In the genomic region with DNA sequence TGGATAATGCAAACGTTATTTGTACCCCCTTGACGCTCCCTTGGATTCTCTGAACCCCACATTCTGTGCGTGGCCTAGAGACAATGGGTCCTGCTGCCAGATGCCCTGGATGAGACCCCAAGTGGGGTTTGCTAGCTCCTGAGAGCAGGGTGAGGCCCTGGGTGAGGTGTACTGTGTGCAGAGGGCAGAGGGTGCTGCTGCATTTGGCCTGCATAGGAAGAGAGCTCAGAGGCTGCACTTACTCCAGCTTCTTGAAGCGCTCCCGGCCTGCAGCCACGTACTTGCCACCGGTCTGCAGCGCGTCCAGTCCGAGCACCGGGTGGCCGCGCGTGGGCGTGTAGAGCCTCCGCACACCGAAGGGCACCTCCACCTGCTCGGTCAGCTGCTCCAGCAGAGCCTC, we compare ENCODE assay signal across 20 mouse cellular contexts. TPM values are rescaled to one million over a fixed set of nuclear protein-coding genes. Genes with fewer than 3 reads are reported as not detected.
DNase-seq lines count a peak whose midpoint lies in the region; ATAC-seq and TF ChIP-seq lines count a peak whose summit lies in the region.
"Had no signal": no experiment of that assay in that cellular context is flagged by ENCODE, and none has a peak within 500 bp of the region (broad histone marks: within the 10 kb centered on the region; RNA-seq: fewer than 3 reads in every experiment).

No protein-coding gene starts in this region.

- H3K27me3 ChIP-seq in hindbrain, embryonic 10.5 days (ENCODE audit: insufficient read depth, poor library complexity, severe bottlenecking): no peaks in the 10 kb centered on the region
- no peaks in the 10 kb centered on the region for H3K27me3 ChIP-seq in hindbrain, embryonic 14.5 days (ENCODE audit: control insufficient read depth, insufficient read depth, low read length)
- H3K27me3 ChIP-seq in liver, embryonic 11.5 days (replicated peaks; ENCODE audit: control insufficient read depth, insufficient read depth, low read length): no peaks in the 10 kb centered on the region
- H3K27me3 ChIP-seq in G1E (ENCODE audit: insufficient read depth, low read length): no peaks in the 10 kb centered on the region
- H3K27me3 ChIP-seq in limb, embryonic 14.5 days (ENCODE audit: control insufficient read depth, insufficient read depth, low read length): no peaks in the 10 kb centered on the region
- H3K27me3 ChIP-seq: stomach, embryonic 15.5 days had no signal

- H3K27ac ChIP-seq in hindbrain, embryonic 10.5 days: no peak overlapping the region
- no peak overlapping the region for H3K27ac ChIP-seq in hindbrain, embryonic 14.5 days
- H3K27ac ChIP-seq in liver, embryonic 11.5 days (ENCODE audit: low read depth, low read length): no peak overlapping the region
- no peak overlapping the region for H3K27ac ChIP-seq in limb, embryonic 14.5 days (replicated peaks; ENCODE audit: low read depth, low read length)
- H3K27ac ChIP-seq: liver, embryonic 12.5 days; stomach, embryonic 15.5 days had no signal

- DNase-seq in hindbrain, embryonic 10.5 days (ENCODE audit: low spot score): no peak
- DNase-seq in hindbrain, embryonic 14.5 days (ENCODE audit: low spot score): no peak
- DNase-seq in liver, embryonic 11.5 days (ENCODE audit: low spot score): no peak
- no peak for DNase-seq in liver
- no peak for DNase-seq in G1E (ENCODE audit: low spot score)
- DNase-seq in limb, embryonic 14.5 days (ENCODE audit: low spot score): no peak
- DNase-seq in cerebellum, postnatal 4 days (ENCODE audit: low spot score in 2 of 2): no peak
- DNase-seq: cerebellum, adult 8-10 months; embryo, embryonic 11 days; heart, postnatal 36 days; thymus, postnatal 25 days had no signal

- no peak for ATAC-seq in hindbrain, embryonic 14.5 days (ENCODE audit: low FRiP score)
- no peak for ATAC-seq in liver, embryonic 11.5 days (replicated peaks; ENCODE audit: low FRiP score)
- ATAC-seq in G1E (ENCODE audit: extremely low read depth, insufficient number of reproducible peaks, low FRiP score, poor library complexity, severe bottlenecking): no peak
- no peak for ATAC-seq in limb, embryonic 14.5 days (ENCODE audit: low FRiP score, low read depth)
- ATAC-seq: forebrain, embryonic 14.5 days; liver, embryonic 12.5 days; lung, postnatal 0 days had no signal

- 0 out of 2 replicates have a peak, but pooled peaks cover 5% of the 10 kb centered on the region for H3K4me1 ChIP-seq in hindbrain, embryonic 10.5 days (replicated peaks)
- no peaks in the 10 kb centered on the region for H3K4me1 ChIP-seq in hindbrain, embryonic 14.5 days (replicated peaks; ENCODE audit: control insufficient read depth, insufficient read depth, low read length)
- H3K4me1 ChIP-seq in liver, embryonic 11.5 days (replicated peaks; ENCODE audit: control insufficient read depth, insufficient read depth, low read length): no peaks in the 10 kb centered on the region
- no peaks in the 10 kb centered on the region; the same call in 1 of the 2 replicates for H3K4me1 ChIP-seq in G1E (ENCODE audit: insufficient read depth, low read depth, low read length)
- H3K4me1 ChIP-seq in limb, embryonic 14.5 days (ENCODE audit: control insufficient read depth, insufficient read depth, low read length): peaks cover 8% of the 10 kb centered on the region
- H3K4me1 ChIP-seq: liver, embryonic 12.5 days; stomach, embryonic 15.5 days had no signal

- H3K4me3 ChIP-seq in hindbrain, embryonic 10.5 days: peak overlapping the region; percentile 11; the same call in 1 of the 2 replicates
- no peak overlapping the region for H3K4me3 ChIP-seq in hindbrain, embryonic 14.5 days (replicated peaks; ENCODE audit: low read length)
- no peak overlapping the region for H3K4me3 ChIP-seq in liver, embryonic 11.5 days (ENCODE audit: low read depth, low read length)
- peak overlapping the region; percentile 31; the same call in 1 of the 2 replicates for H3K4me3 ChIP-seq in G1E (ENCODE audit: low read depth, low read length)
- no peak overlapping the region for H3K4me3 ChIP-seq in limb, embryonic 14.5 days (replicated peaks; ENCODE audit: low read length)
- H3K4me3 ChIP-seq: liver, embryonic 12.5 days; stomach, embryonic 15.5 days had no signal

- H3K36me3 ChIP-seq in hindbrain, embryonic 10.5 days: no peaks in the 10 kb centered on the region
- no peaks in the 10 kb centered on the region for H3K36me3 ChIP-seq in hindbrain, embryonic 14.5 days (replicated peaks; ENCODE audit: control insufficient read depth, insufficient read depth)
- no peaks in the 10 kb centered on the region for H3K36me3 ChIP-seq in liver, embryonic 11.5 days (ENCODE audit: control insufficient read depth, insufficient read depth, low read length)
- H3K36me3 ChIP-seq in G1E (replicated peaks): no peaks in the 10 kb centered on the region
- H3K36me3 ChIP-seq in limb, embryonic 14.5 days (ENCODE audit: control insufficient read depth, insufficient read depth, low read length): no peaks in the 10 kb centered on the region
- H3K36me3 ChIP-seq: liver, embryonic 12.5 days; stomach, embryonic 15.5 days had no signal

- no peak for TF ChIP-seq CTCF in G1E (IDR thresholded peaks at IDR 0.05; ENCODE audit: low read depth, low read length)

- no peak for TF ChIP-seq POLR2A in limb, embryonic 14.5 days (IDR thresholded peaks at IDR 0.05; ENCODE audit: borderline replicate concordance, extremely low read depth, insufficient read depth, insufficient read length)

- H3K4me2 ChIP-seq in hindbrain, embryonic 14.5 days (replicated peaks): no peak overlapping the region
- peak overlapping the region; percentile 20 for H3K4me2 ChIP-seq in liver, embryonic 11.5 days
- 0 out of 2 replicates have a peak overlapping the region, but pooled peaks have one; percentile 7 for H3K4me2 ChIP-seq in limb, embryonic 14.5 days (replicated peaks; ENCODE audit: low read depth, low read length, severe bottlenecking)
- H3K4me2 ChIP-seq: liver, embryonic 12.5 days; stomach, embryonic 15.5 days had no signal

- no peaks in the 10 kb centered on the region for H3K9me3 ChIP-seq in hindbrain, embryonic 10.5 days
- no peaks in the 10 kb centered on the region for H3K9me3 ChIP-seq in hindbrain, embryonic 14.5 days (ENCODE audit: control insufficient read depth, low read length)
- H3K9me3 ChIP-seq in liver, embryonic 11.5 days (ENCODE audit: control insufficient read depth, low read length): no peaks in the 10 kb centered on the region
- peaks cover 24% of the 10 kb centered on the region for H3K9me3 ChIP-seq in G1E (replicated peaks)
- no peaks in the 10 kb centered on the region for H3K9me3 ChIP-seq in limb, embryonic 14.5 days (ENCODE audit: control insufficient read depth, low read length)
- H3K9me3 ChIP-seq: liver, embryonic 12.5 days; stomach, embryonic 15.5 days had no signal

- no peak overlapping the region for H3K9ac ChIP-seq in hindbrain, embryonic 14.5 days
- H3K9ac ChIP-seq in liver, embryonic 11.5 days (ENCODE audit: low read depth, low read length): no peak overlapping the region
- no peak overlapping the region for H3K9ac ChIP-seq in limb, embryonic 14.5 days (ENCODE audit: low read depth, low read length, severe bottlenecking)
- H3K9ac ChIP-seq: liver, embryonic 12.5 days; stomach, embryonic 15.5 days had no signal

- WGBS in hindbrain, embryonic 10.5 days: 70% methylated on average over 18 of the region's 18 CpGs
- WGBS in hindbrain, embryonic 14.5 days: 74% methylated on average over 18 of the region's 18 CpGs
- WGBS in liver, embryonic 11.5 days: 54% methylated on average over 18 of the region's 18 CpGs
- 63% methylated on average over 18 of the region's 18 CpGs for WGBS in limb, embryonic 14.5 days

RNA-seq across cellular contexts. Expression of gene Dcdc2c, which starts 0.4 kb away (rescaled TPM):
- not detected in 2 replicates for polyA plus RNA-seq in hindbrain, embryonic 10.5 days (2016; fragmentation: Nextera tagmentation; extraction: Ambion mirVana)
- 0.13 TPM in 1 of 2 replicates, not detected in the other for polyA plus RNA-seq in hindbrain, embryonic 14.5 days (2014; fragmentation: Nextera tagmentation; extraction: Ambion mirVana)
- not detected in 2 replicates for polyA plus RNA-seq in liver, embryonic 11.5 days (2014; fragmentation: Nextera tagmentation; extraction: Ambion mirVana)
- total RNA-seq in G1E (2014; fragmentation: Nextera tagmentation) (not detected in 2 replicates), G1E (2017) (0.16 and 0.52 TPM in 2 replicates)
- not detected in 2 replicates for polyA plus RNA-seq in G1E (2012)
- 0.06 TPM in 1 of 2 replicates, not detected in the other for polyA plus RNA-seq in limb, embryonic 14.5 days (2012; rRNA removed)
- 0.18 TPM in 1 of 2 replicates, not detected in the other for polyA plus RNA-seq in limb, embryonic 14.5 days (2014; fragmentation: Nextera tagmentation; extraction: Ambion mirVana)
- total RNA-seq: gastrocnemius, adult 18-20 months; heart, postnatal 36 days had no signal
- polyA plus RNA-seq: forebrain, embryonic 14.5 days; large intestine, adult 2 months; liver, embryonic 12.5 days; lung, postnatal 0 days; small intestine, adult 2 months had no signal

RNA-seq across cellular contexts. Expression of gene Allc, which starts 30.5 kb away (rescaled TPM):
- not detected in 2 replicates for polyA plus RNA-seq in hindbrain, embryonic 10.5 days (2016; fragmentation: Nextera tagmentation; extraction: Ambion mirVana)
- 0.37 TPM in 1 of 2 replicates, not detected in the other for polyA plus RNA-seq in hindbrain, embryonic 14.5 days (2014; fragmentation: Nextera tagmentation; extraction: Ambion mirVana)
- 0.13 TPM in 1 of 2 replicates, not detected in the other for polyA plus RNA-seq in liver, embryonic 11.5 days (2014; fragmentation: Nextera tagmentation; extraction: Ambion mirVana)
- total RNA-seq in G1E (2014; fragmentation: Nextera tagmentation): not detected in 2 replicates
- total RNA-seq in G1E (2017): 0.05 and 0.17 TPM in 2 replicates
- not detected in 2 replicates for polyA plus RNA-seq in G1E (2012)
- not detected in 2 replicates for polyA plus RNA-seq in limb, embryonic 14.5 days (2012; rRNA removed)
- not detected in 2 replicates for polyA plus RNA-seq in limb, embryonic 14.5 days (2014; fragmentation: Nextera tagmentation; extraction: Ambion mirVana)
- total RNA-seq: adrenal gland, adult 18-20 months; gastrocnemius, adult 18-20 months; heart, postnatal 36 days had no signal
- polyA plus RNA-seq: brain, embryonic 14.5 days; forebrain, embryonic 14.5 days; large intestine, adult 2 months; liver, embryonic 12.5 days; lung, postnatal 0 days; small intestine, adult 2 months; stomach, embryonic 15.5 days had no signal

Comparison
In these comparisons a context has a peak if more than half of its experiments do, and no peak if none do; other contexts are left out.
1. H3K4me3 ChIP-seq: peak in hindbrain, embryonic 10.5 days (single experiment) and G1E (single experiment); none in hindbrain, embryonic 14.5 days (single experiment), liver, embryonic 11.5 days (single experiment) and limb, embryonic 14.5 days (single experiment).